Mouse (Mus musculus): ENCODE measurements at regions not wholly inside any gene's neighbourhood (a gene's known extent, or its start where the extent isn't known, plus 50 kb on each side); places are given as distances from the start of the nearest gene placed in this dataset.

GRCm38 (mm10) chr12:45671554-45671948 lies 597.0 kb upstream of the Stxbp6 start:
- Histone ChIP-seq H3K4me3 (no peak overlapping the region), H3K27me3 (ENCODE audit: control insufficient read depth, insufficient read depth, insufficient read length) (no peaks in the 10 kb centered on the region), H3K4me2 (ENCODE audit: low read depth) (no peak overlapping the region), H3ac (ENCODE audit: control insufficient read depth, insufficient read length) (no peak overlapping the region), H3K36me3 (ENCODE audit: control insufficient read depth, insufficient read depth) (no peaks in the 10 kb centered on the region), H3K79me2 (ENCODE audit: control insufficient read depth, insufficient read depth) (no peaks in the 10 kb centered on the region)
- TF ChIP-seq CEBPB (IDR thresholded peaks at IDR 0.05; ENCODE audit: insufficient read depth, poor library complexity, severe bottlenecking) (no peak), MAX (IDR thresholded peaks at IDR 0.05; ENCODE audit: low read depth) (no peak)

- Histone ChIP-seq H3K4me2 (ENCODE audit: low read depth) (no peak overlapping the region), H3ac (ENCODE audit: control insufficient read depth, insufficient read length) (no peak overlapping the region), H3K79me2 (ENCODE audit: control insufficient read depth, insufficient read depth) (no peaks in the 10 kb centered on the region), H3K36me3 (ENCODE audit: control insufficient read depth, insufficient read depth) (no peaks in the 10 kb centered on the region), H3K4me3 (no peak overlapping the region), H3K27me3 (ENCODE audit: control insufficient read depth, insufficient read depth, insufficient read length) (no peaks in the 10 kb centered on the region)
- TF ChIP-seq POLR2AphosphoS2 (IDR thresholded peaks at IDR 0.05; ENCODE audit: insufficient read length, low read depth) (no peak), TCF3 (IDR thresholded peaks at IDR 0.05; ENCODE audit: insufficient read length, low read depth) (no peak), MYOG (IDR thresholded peaks at IDR 0.05; ENCODE audit: control insufficient read depth in 1 of 3, insufficient read depth in 1 of 3, insufficient read length in 2 of 3, low read depth in 2 of 3) (no peak), MYOD1 (IDR thresholded peaks at IDR 0.05; ENCODE audit: control insufficient read depth in 1 of 3, insufficient read length in 2 of 3, low read depth in 2 of 3) (no peak), MAX (IDR thresholded peaks at IDR 0.05; ENCODE audit: low read depth) (no peak), POLR2A (IDR thresholded peaks at IDR 0.05; ENCODE audit: insufficient read length, low read depth) (no peak), TCF12 (IDR thresholded peaks at IDR 0.05; ENCODE audit: insufficient read depth, poor library complexity, severe bottlenecking) (no peak), SRF (IDR thresholded peaks at IDR 0.05; ENCODE audit: control insufficient read depth, insufficient read length, low read depth) (no peak), USF1 (IDR thresholded peaks at IDR 0.05; ENCODE audit: low read depth) (no peak), REST (IDR thresholded peaks at IDR 0.05; ENCODE audit: insufficient read depth, insufficient read length) (no peak), E2F4 (IDR thresholded peaks at IDR 0.05; ENCODE audit: insufficient read depth) (no peak), CEBPB (IDR thresholded peaks at IDR 0.05; ENCODE audit: insufficient read depth, poor library complexity, severe bottlenecking) (no peak)
Measured at GRCm38 (mm10) chr12:45670874-45671553, 596.5 kb upstream of the Stxbp6 start.

- no peaks in the 10 kb centered on the region for H3K36me3 ChIP-seq (ENCODE audit: control insufficient read depth, insufficient read depth)
- no peak overlapping the region for H3K4me3 ChIP-seq
- no peaks in the 10 kb centered on the region for H3K27me3 ChIP-seq (ENCODE audit: control insufficient read depth, insufficient read depth, insufficient read length)
- TF ChIP-seq TCF12 (IDR thresholded peaks at IDR 0.05; ENCODE audit: insufficient read depth, poor library complexity, severe bottlenecking) (no peak), USF1 (IDR thresholded peaks at IDR 0.05; ENCODE audit: low read depth) (no peak), MYOD1 (IDR thresholded peaks at IDR 0.05; ENCODE audit: control insufficient read depth in 1 of 3, insufficient read length in 2 of 3, low read depth in 2 of 3) (no peak)
- no peak overlapping the region for H3ac ChIP-seq (ENCODE audit: control insufficient read depth, insufficient read length)
- H3K79me2 ChIP-seq (ENCODE audit: control insufficient read depth, insufficient read depth), result no peaks in the 10 kb centered on the region
- H3K4me2 ChIP-seq (ENCODE audit: low read depth), result no peak overlapping the region
Measured at GRCm38 (mm10) chr12:45670246-45670873, 595.9 kb upstream of the Stxbp6 start.

DNA sequence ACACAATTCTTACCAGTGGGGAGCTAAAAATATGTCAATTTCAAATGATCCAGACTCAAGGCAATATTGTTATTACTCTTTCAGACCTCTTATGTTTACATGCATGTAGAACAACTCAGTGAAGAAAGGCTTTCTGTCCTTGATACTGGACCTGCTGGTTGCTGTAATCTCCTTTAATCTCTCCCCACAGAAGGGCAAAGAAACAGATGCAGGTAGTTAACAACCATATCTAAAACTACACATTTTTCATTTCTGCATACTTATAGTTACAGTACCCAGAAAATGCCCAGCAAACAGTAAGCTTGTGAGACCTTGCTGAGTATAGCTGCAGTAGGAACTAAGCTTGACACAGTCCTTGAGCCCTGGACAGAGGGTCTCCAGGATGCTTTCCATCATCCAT lies 585.1 kb upstream of the Stxbp6 start:
- no peak overlapping the region for H3K4me2 ChIP-seq (ENCODE audit: low read depth)
- no peaks in the 10 kb centered on the region for H3K36me3 ChIP-seq (ENCODE audit: control insufficient read depth, insufficient read depth)
- H3K4me3 ChIP-seq, result no peak overlapping the region
- no peaks in the 10 kb centered on the region for H3K79me2 ChIP-seq (ENCODE audit: control insufficient read depth, insufficient read depth)
- no peak overlapping the region for H3ac ChIP-seq (ENCODE audit: control insufficient read depth, insufficient read length)
- TF ChIP-seq E2F4 (IDR thresholded peaks at IDR 0.05; ENCODE audit: insufficient read depth) (no peak), TCF3 (IDR thresholded peaks at IDR 0.05; ENCODE audit: insufficient read length, low read depth) (no peak), USF1 (IDR thresholded peaks at IDR 0.05; ENCODE audit: low read depth) (no peak), SRF (IDR thresholded peaks at IDR 0.05; ENCODE audit: control insufficient read depth, insufficient read length, low read depth) (no peak), CEBPB (IDR thresholded peaks at IDR 0.05; ENCODE audit: insufficient read depth, poor library complexity, severe bottlenecking) (no peak), POLR2AphosphoS2 (IDR thresholded peaks at IDR 0.05; ENCODE audit: insufficient read length, low read depth) (no peak), REST (IDR thresholded peaks at IDR 0.05; ENCODE audit: insufficient read depth, insufficient read length) (no peak), MAX (IDR thresholded peaks at IDR 0.05; ENCODE audit: low read depth) (no peak), MYOD1 (IDR thresholded peaks at IDR 0.05; ENCODE audit: control insufficient read depth in 1 of 3, insufficient read length in 2 of 3, low read depth in 2 of 3) (no peak), MYOG (IDR thresholded peaks at IDR 0.05; ENCODE audit: control insufficient read depth in 1 of 3, insufficient read depth in 1 of 3, insufficient read length in 2 of 3, low read depth in 2 of 3) (no peak), POLR2A (IDR thresholded peaks at IDR 0.05; ENCODE audit: insufficient read length, low read depth) (no peak), TCF12 (IDR thresholded peaks at IDR 0.05; ENCODE audit: insufficient read depth, poor library complexity, severe bottlenecking) (no peak)
- H3K27me3 ChIP-seq (ENCODE audit: control insufficient read depth, insufficient read depth, insufficient read length), result no peaks in the 10 kb centered on the region

- Histone ChIP-seq H3K79me2 (ENCODE audit: control insufficient read depth, insufficient read depth) (no peaks in the 10 kb centered on the region), H3K27me3 (ENCODE audit: control insufficient read depth, insufficient read depth, insufficient read length) (no peaks in the 10 kb centered on the region), H3K4me2 (ENCODE audit: low read depth) (no peak overlapping the region), H3ac (ENCODE audit: control insufficient read depth, insufficient read length) (no peak overlapping the region), H3K4me3 (no peak overlapping the region), H3K36me3 (ENCODE audit: control insufficient read depth, insufficient read depth) (no peaks in the 10 kb centered on the region)
- TF ChIP-seq REST (IDR thresholded peaks at IDR 0.05; ENCODE audit: insufficient read depth, insufficient read length) (no peak), SRF (IDR thresholded peaks at IDR 0.05; ENCODE audit: control insufficient read depth, insufficient read length, low read depth) (no peak), POLR2A (IDR thresholded peaks at IDR 0.05; ENCODE audit: insufficient read length, low read depth) (no peak)
Measured at GRCm38 (mm10) chr12:45656574-45656973, 582.1 kb upstream of the Stxbp6 start.

Data from myocyte (in vitro differentiated cells).